Mouse (Mus musculus) MEL (cell line): ENCODE data around the gene Cdiptos. TPM values are rescaled to one million over a fixed set of nuclear protein-coding genes. Genes with fewer than 3 reads are reported as not detected.

Source experiments
- DNase-seq: peaks from one replicate; pipeline ENCODE4 v3.0.0; 2011; ENCODE audit warnings: low read depth, low spot score
- H3K27ac ChIP-seq: 2 replicates; pipeline ENCODE4 v1.5.1; 2012; ENCODE audit warnings: low read depth, mild to moderate bottlenecking, control low read depth, low read length, moderate library complexity; ENCODE audit not compliant: control insufficient read depth
- H3K27me3 ChIP-seq, 2 experiments: fragments of 150-350 bp in 1 of 2; sonication (generic) in 1 of 2; 2 replicates each; pipeline ENCODE4 v1.6.1; 2012; ENCODE audit warnings: low read length in 2 of 2, mild to moderate bottlenecking in 2 of 2, improper control_type of control experiment in 1 of 2, moderate library complexity in 1 of 2; ENCODE audit not compliant: insufficient read depth in 2 of 2, control insufficient read depth in 1 of 2
- H3K36me3 ChIP-seq, 2 experiments: 2 replicates each; pipeline ENCODE4 v1.6.1; 2012 to 2014; ENCODE audit warnings: low read length in 2 of 2, improper control_type of control experiment in 1 of 2, inconsistent platforms in 1 of 2, mild to moderate bottlenecking in 1 of 2; ENCODE audit not compliant: insufficient read depth in 2 of 2, control insufficient read depth in 1 of 2
- H3K4me1 ChIP-seq, 2 experiments: fragments of 150-350 bp in 1 of 2; sonication (generic) in 1 of 2; 2 replicates each; pipeline ENCODE4 v1.6.1; 2012; ENCODE audit warnings: low read length in 2 of 2, improper control_type of control experiment in 1 of 2, mild to moderate bottlenecking in 1 of 2; ENCODE audit not compliant: insufficient read depth in 2 of 2, control insufficient read depth in 1 of 2
- H3K4me3 ChIP-seq, 2 experiments: fragments of 150-350 bp in 1 of 2; sonication (generic) in 1 of 2; 2 replicates each; pipeline ENCODE4 v1.5.1; 2012; ENCODE audit warnings: low read depth in 2 of 2, low read length in 2 of 2, mild to moderate bottlenecking in 2 of 2, moderate library complexity in 2 of 2, control low read depth in 1 of 2, improper control_type of control experiment in 1 of 2; ENCODE audit not compliant: control insufficient read depth in 1 of 2, insufficient read depth in 1 of 2
- H3K79me2 ChIP-seq: 2 replicates; pipeline ENCODE4 v1.6.1; 2012; ENCODE audit warnings: mild to moderate bottlenecking, low read length, moderate library complexity; ENCODE audit not compliant: control insufficient read depth, poor library complexity, insufficient read depth
- H3K9ac ChIP-seq: 2 replicates; pipeline ENCODE4 v1.6.1; 2012; ENCODE audit warnings: low read depth, mild to moderate bottlenecking, control low read depth, low read length, moderate library complexity; ENCODE audit not compliant: control insufficient read depth, poor library complexity, severe bottlenecking
- H3K9me3 ChIP-seq: fragments of 150-350 bp; sonication (generic); replicated peaks from 2 replicates; pipeline ENCODE4 v1.6.1; 2012; ENCODE audit warnings: mild to moderate bottlenecking, low read length, improper control_type of control experiment, moderate library complexity; ENCODE audit not compliant: insufficient read depth
- BHLHE40 ChIP-seq: IDR thresholded peaks from 2 replicates; pipeline ENCODE4 v1.6.1; 2012; ENCODE audit warnings: low read depth, mild to moderate bottlenecking, inconsistent platforms, low read length, improper control_type of control experiment, borderline replicate concordance
- ELF1 ChIP-seq: IDR thresholded peaks from 2 replicates; pipeline ENCODE4 v1.6.1; 2014; ENCODE audit warnings: low read depth, mild to moderate bottlenecking, inconsistent platforms, low read length, improper control_type of control experiment, moderate library complexity
- EP300 ChIP-seq, 2 experiments: IDR thresholded peaks; 2 replicates each; pipeline ENCODE4 v1.6.1; 2011; ENCODE audit warnings: improper control_type of control experiment in 2 of 2, low read length in 2 of 2, low read depth in 1 of 2, mild to moderate bottlenecking in 1 of 2
- ETS1 ChIP-seq: IDR thresholded peaks from 2 replicates; pipeline ENCODE4 v1.6.1; 2012; ENCODE audit warnings: low read depth, mild to moderate bottlenecking, inconsistent platforms, low read length, improper control_type of control experiment, moderate library complexity
- GATA1 ChIP-seq: IDR thresholded peaks from 2 replicates; pipeline ENCODE4 v1.6.1; 2011; ENCODE audit warnings: low read depth, low read length, improper control_type of control experiment
- HCFC1 ChIP-seq: IDR thresholded peaks from 2 replicates; pipeline ENCODE4 v1.6.1; 2012; ENCODE audit warnings: low read depth, mild to moderate bottlenecking, inconsistent platforms, low read length, improper control_type of control experiment, moderate library complexity
- KAT2A ChIP-seq: conservative IDR thresholded peaks from 2 replicates; pipeline ENCODE4 v1.6.1; 2012; ENCODE audit warnings: low read depth, low read length, improper control_type of control experiment, inconsistent platforms
- MAFK ChIP-seq: IDR thresholded peaks from 2 replicates; pipeline ENCODE4 v1.6.1; 2011; ENCODE audit warnings: low read depth, mild to moderate bottlenecking, low read length, improper control_type of control experiment, borderline replicate concordance
- MAZ ChIP-seq: IDR thresholded peaks from 2 replicates; pipeline ENCODE4 v1.6.1; 2012; ENCODE audit warnings: low read depth, mild to moderate bottlenecking, inconsistent platforms, low read length, improper control_type of control experiment
- MYC ChIP-seq: IDR thresholded peaks from 2 replicates; pipeline ENCODE4 v1.6.1; 2011; ENCODE audit warnings: low read depth, mild to moderate bottlenecking, low read length, improper control_type of control experiment, moderate library complexity
- NELFE ChIP-seq: IDR thresholded peaks from 2 replicates; pipeline ENCODE4 v1.6.1; 2011; ENCODE audit warnings: low read depth, low read length, improper control_type of control experiment
- NRF1 ChIP-seq: IDR thresholded peaks from 2 replicates; pipeline ENCODE4 v1.6.1; 2014; ENCODE audit warnings: low read depth, mild to moderate bottlenecking, inconsistent platforms, low read length, improper control_type of control experiment, moderate library complexity; ENCODE audit not compliant: poor library complexity, insufficient read depth, severe bottlenecking
- POLR2A ChIP-seq, 2 experiments: IDR thresholded peaks; 2 replicates each; pipeline ENCODE4 v1.6.1; 2011 to 2012; ENCODE audit warnings: low read length in 2 of 2, mild to moderate bottlenecking in 2 of 2, control low read depth in 1 of 2, improper control_type of control experiment in 1 of 2, low read depth in 1 of 2, moderate library complexity in 1 of 2; ENCODE audit not compliant: control insufficient read depth in 1 of 2, insufficient read depth in 1 of 2, poor library complexity in 1 of 2
- RAD21 ChIP-seq: IDR thresholded peaks from 2 replicates; pipeline ENCODE4 v1.6.1; 2011; ENCODE audit warnings: mild to moderate bottlenecking, low read depth, low read length, improper control_type of control experiment
- SMC3 ChIP-seq: IDR thresholded peaks from 2 replicates; pipeline ENCODE4 v1.6.1; 2011; ENCODE audit warnings: low read depth, low read length, improper control_type of control experiment
- TAL1 ChIP-seq: IDR thresholded peaks from 2 replicates; pipeline ENCODE4 v1.6.1; 2012; ENCODE audit warnings: mild to moderate bottlenecking, inconsistent platforms, low read length, moderate library complexity, mixed read lengths
- TBP ChIP-seq: IDR thresholded peaks from 2 replicates; pipeline ENCODE4 v1.8.0; 2011; ENCODE audit warnings: low read depth, low read length, improper control_type of control experiment
- USF1 ChIP-seq: IDR thresholded peaks from 2 replicates; pipeline ENCODE4 v1.6.1; 2014; ENCODE audit warnings: low read depth, mild to moderate bottlenecking, inconsistent platforms, low read length, improper control_type of control experiment, moderate library complexity
- USF2 ChIP-seq, 2 experiments: IDR thresholded peaks; 2 replicates each; pipeline ENCODE4 v1.6.1; 2011 to 2012; ENCODE audit warnings: improper control_type of control experiment in 2 of 2, low read length in 2 of 2, borderline replicate concordance in 1 of 2, inconsistent platforms in 1 of 2, low read depth in 1 of 2, mild to moderate bottlenecking in 1 of 2; ENCODE audit not compliant: insufficient read depth in 1 of 2
- ZC3H11A ChIP-seq: IDR thresholded peaks from 2 replicates; pipeline ENCODE4 v1.6.1; 2012; ENCODE audit warnings: low read depth, mild to moderate bottlenecking, inconsistent platforms, low read length, improper control_type of control experiment
- ZKSCAN1 ChIP-seq: IDR thresholded peaks from 2 replicates; pipeline ENCODE4 v1.6.1; 2012; ENCODE audit warnings: low read depth, mild to moderate bottlenecking, inconsistent platforms, low read length, improper control_type of control experiment, moderate library complexity
- polyA plus RNA-seq, 2 experiments: library from polyadenylated mRNA; stranded (reverse) in 1 of 2; unstranded in 1 of 2; fragments of >175 nt in 1 of 2; fragments of >200 nt in 1 of 2; gene quantifications; 2 replicates each; pipeline versions ENCODE4 v1.2.1 to v1.2.4; 2012; ENCODE audit warnings: low replicate concordance in 2 of 2, low read depth in 1 of 2; ENCODE audit not compliant: insufficient read length in 2 of 2, insufficient read depth in 1 of 2, missing spikeins in 1 of 2
- total RNA-seq: library from RNA; depleted of rRNA; stranded (reverse); fragments of 300-350 nt; gene quantifications from 2 replicates; pipeline ENCODE4 v1.2.3, GENCODE M21; 2012

The Cdiptos gene
- total and polyA plus RNA-seq, 3 experiments = 0.35 to 1.8 TPM; not detected in 1

- no peaks in the 10 kb centered on the region for H3K9me3 ChIP-seq
- TF ChIP-seq BHLHE40 (no peak), ELF1 (no peak), ZKSCAN1 (no peak), KAT2A (no peak), GATA1 (no peak), RAD21 (no peak), MYC (no peak), MAFK (no peak), USF1 (no peak), ZC3H11A (no peak), NELFE (no peak), POLR2A (IDR thresholded peaks at IDR 0.05; ENCODE audit: control insufficient read depth in 1 of 2, insufficient read depth in 1 of 2, low read depth in 1 of 2, low read length in 2 of 2, poor library complexity in 1 of 2) (no peak), TAL1 (no peak), HCFC1 (no peak), TBP (no peak)
- peaks cover 0 to 16% of the 10 kb centered on the region in 2 experiments; a peak in 2 of 4 replicates for H3K36me3 ChIP-seq
- no peak for DNase-seq
- H3K4me1 ChIP-seq = peaks cover 10 to 22% of the 10 kb centered on the region in 2 experiments; a peak in 3 of 4 replicates
- H3K79me2 ChIP-seq = no peaks in the 10 kb centered on the region; the same call in 1 of the 2 replicates
- no peak overlapping the region for H3K9ac ChIP-seq
- no peaks in the 10 kb centered on the region for H3K27me3 ChIP-seq
- H3K27ac ChIP-seq = no peak overlapping the region
- no peak overlapping the region for H3K4me3 ChIP-seq
These were observed 27.7 kb upstream of the Cdiptos start for GRCm38 (mm10) chr7:127003620-127004019.

GRCm38 (mm10) chr7:126999568-126999967, 23.7 kb upstream of the Cdiptos start:
- Histone ChIP-seq H3K79me2 (no peaks in the 10 kb centered on the region), H3K27me3 (no peaks in the 10 kb centered on the region), H3K9ac (no peak overlapping the region), H3K9me3 (no peaks in the 10 kb centered on the region), H3K27ac (no peak overlapping the region), H3K4me1 (peaks cover 2 to 10% of the 10 kb centered on the region in 2 experiments; a peak in 3 of 4 replicates), H3K4me3 (no peak overlapping the region), H3K36me3 (peaks cover 0 to 5% of the 10 kb centered on the region in 2 experiments; a peak in 3 of 4 replicates)
- TF ChIP-seq NRF1 = no peak
- TF ChIP-seq EP300 (IDR thresholded peaks at IDR 0.05; ENCODE audit: low read depth in 1 of 2, low read length in 2 of 2) = no peak
- TF ChIP-seq USF2 (IDR thresholded peaks at IDR 0.05; ENCODE audit: borderline replicate concordance in 1 of 2, insufficient read depth in 1 of 2, low read depth in 1 of 2, low read length in 2 of 2) = no peak
- no peak for TF ChIP-seq ETS1
- no peak for TF ChIP-seq SMC3
- no peak for TF ChIP-seq MAZ
- DNase-seq = no peak
